Mouse (Mus musculus) heart, embryonic 14.5 days (tissue): ENCODE results near the gene Bcas3. TPM values are rescaled to one million over a fixed set of nuclear protein-coding genes. Genes with fewer than 3 reads are reported as not detected.

ENCODE experiments used
- ATAC-seq: fragments of 200-750 bp; cut with Nextera tagmentation; 2 replicates; pipeline ENCODE4 v1.8.0; 2017; ENCODE audit warnings: low read depth, moderate TSS enrichment; ENCODE audit not compliant: insufficient number of reproducible peaks, insufficient read depth, low FRiP score
- H3K27ac ChIP-seq, 2 experiments: fragments of 200-500 bp in 1 of 2; fragments of 300-500 bp in 1 of 2; sonication (generic) in 1 of 2; replicated peaks in 1 of 2; 2 replicates each; pipeline ENCODE4 v1.5.1; 2012 to 2014; ENCODE audit warnings: low read depth in 2 of 2, low read length in 2 of 2, control low read depth in 1 of 2, mild to moderate bottlenecking in 1 of 2, mixed read lengths in 1 of 2; ENCODE audit not compliant: control insufficient read depth in 1 of 2, insufficient read depth in 1 of 2
- H3K27me3 ChIP-seq: fragments of 300-500 bp; sonication (generic); 2 replicates; pipeline ENCODE4 v1.6.1; 2014; ENCODE audit warnings: mild to moderate bottlenecking, low read length, control low read depth; ENCODE audit not compliant: control insufficient read depth, insufficient read depth
- H3K36me3 ChIP-seq: fragments of 300-500 bp; sonication (generic); 2 replicates; pipeline ENCODE4 v1.6.1; 2014; ENCODE audit warnings: mild to moderate bottlenecking, control low read depth, low read length, mixed read lengths; ENCODE audit not compliant: control insufficient read depth, insufficient read depth
- H3K4me1 ChIP-seq, 2 experiments: fragments of 200-500 bp in 1 of 2; fragments of 300-500 bp in 1 of 2; sonication (generic) in 1 of 2; 2 replicates each; pipeline ENCODE4 v1.6.1; 2012 to 2014; ENCODE audit warnings: low read length in 2 of 2, control low read depth in 1 of 2, mixed read lengths in 1 of 2; ENCODE audit not compliant: control insufficient read depth in 2 of 2, insufficient read depth in 2 of 2
- H3K4me2 ChIP-seq: fragments of 300-500 bp; sonication (generic); 2 replicates; pipeline ENCODE4 v1.6.1; 2014; ENCODE audit warnings: mild to moderate bottlenecking, low read length
- H3K4me3 ChIP-seq, 2 experiments: fragments of 200-500 bp in 1 of 2; fragments of 300-500 bp in 1 of 2; sonication (generic) in 1 of 2; 2 replicates each; pipeline ENCODE4 v1.5.1; 2012 to 2014; ENCODE audit warnings: low read length in 2 of 2, mild to moderate bottlenecking in 2 of 2, control low read depth in 1 of 2, low read depth in 1 of 2, moderate library complexity in 1 of 2; ENCODE audit not compliant: control insufficient read depth in 1 of 2, insufficient read depth in 1 of 2
- H3K9ac ChIP-seq: fragments of 300-500 bp; sonication (generic); 2 replicates; pipeline ENCODE4 v1.6.1; 2014; ENCODE audit warnings: mild to moderate bottlenecking, low read length
- H3K9me3 ChIP-seq: fragments of 300-500 bp; sonication (generic); 2 replicates; pipeline ENCODE4 v1.6.1; 2016; ENCODE audit warnings: low read length, control low read depth; ENCODE audit not compliant: control insufficient read depth
- WGBS: fragments of 180-500 bp; shearing (Covaris S2); extraction: QIAGEN DNeasy Blood & Tissue Kit; methylation state at CpG from one replicate; pipeline ENCODE4 v1.1.7; 2014; 5-methylcytosine and 5-hydroxymethylcytosine counted together
- polyA plus RNA-seq: library from polyadenylated mRNA; unstranded; fragments of >200 nt; fragmentation: Nextera tagmentation; extraction: Ambion mirVana; gene quantifications from 2 replicates; pipeline ENCODE4 v1.2.1, GENCODE M21; 2014

Bcas3 gene
- polyA plus RNA-seq, 1 experiment from 2014 or later: 22.5 TPM

- no peak for ATAC-seq
- H3K27me3 ChIP-seq: no peaks in the 10 kb centered on the region
- no peak overlapping the region for H3K4me3 ChIP-seq
- no peaks in the 10 kb centered on the region for H3K36me3 ChIP-seq
- H3K4me2 ChIP-seq: no peak overlapping the region
- H3K9me3 ChIP-seq: no peaks in the 10 kb centered on the region
- WGBS: 65% methylated on average over 4 of the region's 4 CpGs
- no peak overlapping the region for H3K9ac ChIP-seq
- peaks cover 0 to 4% of the 10 kb centered on the region in 2 experiments; a peak in 2 of 4 replicates for H3K4me1 ChIP-seq
- H3K27ac ChIP-seq: no peak overlapping the region
These were observed 190.3 kb downstream of the Bcas3 start for GRCm38 (mm10) chr11:85543311-85543710.

- no peak overlapping the region for H3K4me2 ChIP-seq
- ATAC-seq: no peak
- no peak overlapping the region for H3K9ac ChIP-seq
- H3K9me3 ChIP-seq: no peaks in the 10 kb centered on the region
- peaks cover 0 to 6% of the 10 kb centered on the region in 2 experiments; a peak in 2 of 4 replicates for H3K4me1 ChIP-seq
- no peaks in the 10 kb centered on the region for H3K27me3 ChIP-seq
- H3K27ac ChIP-seq: no peak overlapping the region
- 86% methylated on average over 5 of the region's 5 CpGs for WGBS
- H3K4me3 ChIP-seq: no peak overlapping the region
- no peaks in the 10 kb centered on the region for H3K36me3 ChIP-seq
These were observed 192.6 kb downstream of the Bcas3 start for GRCm38 (mm10) chr11:85545602-85546001.

GRCm38 (mm10) chr11:85547966-85548365 is 195.0 kb downstream of the Bcas3 start:
- H3K27me3 ChIP-seq: no peaks in the 10 kb centered on the region

GRCm38 (mm10) chr11:85549651-85550050 is 196.7 kb downstream of the Bcas3 start:
- ATAC-seq: no peak
- H3K9me3 ChIP-seq: no peaks in the 10 kb centered on the region
- 74% methylated on average over 3 of the region's 3 CpGs for WGBS

More at GRCm38 (mm10) chr11:85547966-85548365, 195.0 kb downstream of the Bcas3 start:
- no peak overlapping the region for H3K4me3 ChIP-seq
- no peak overlapping the region for H3K27ac ChIP-seq
- no peak overlapping the region for H3K9ac ChIP-seq
- no peaks in the 10 kb centered on the region for H3K36me3 ChIP-seq
- H3K9me3 ChIP-seq: no peaks in the 10 kb centered on the region
- H3K4me2 ChIP-seq: no peak overlapping the region
- no peak; the same call in 1 of the 2 replicates for ATAC-seq
- WGBS: 23% methylated on average over 6 of the region's 6 CpGs
- H3K4me1 ChIP-seq: peaks cover 0 to 6% of the 10 kb centered on the region in 2 experiments; a peak in 2 of 4 replicates

GRCm38 (mm10) chr11:85555066-85555465 is 202.1 kb downstream of the Bcas3 start:
- H3K4me1 ChIP-seq: peaks cover 2 to 4% of the 10 kb centered on the region in 2 experiments; a peak in 1 of 4 replicates
- H3K27me3 ChIP-seq: no peaks in the 10 kb centered on the region
- 24% methylated on average over 1 of the region's 1 CpGs for WGBS
- H3K4me2 ChIP-seq: no peak overlapping the region
- no peak overlapping the region for H3K4me3 ChIP-seq
- no peaks in the 10 kb centered on the region for H3K9me3 ChIP-seq
- H3K27ac ChIP-seq: no peak overlapping the region
- no peak for ATAC-seq
- no peaks in the 10 kb centered on the region for H3K36me3 ChIP-seq
- H3K9ac ChIP-seq: no peak overlapping the region

More at GRCm38 (mm10) chr11:85549651-85550050, 196.7 kb downstream of the Bcas3 start:
- H3K36me3 ChIP-seq: no peaks in the 10 kb centered on the region
- no peak overlapping the region for H3K27ac ChIP-seq
- no peaks in the 10 kb centered on the region for H3K27me3 ChIP-seq
- no peak overlapping the region for H3K9ac ChIP-seq
- H3K4me2 ChIP-seq: no peak overlapping the region
- H3K4me1 ChIP-seq: peaks cover 0 to 6% of the 10 kb centered on the region in 2 experiments; a peak in 2 of 4 replicates
- H3K4me3 ChIP-seq: no peak overlapping the region

- Histone ChIP-seq H3K36me3 (no peaks in the 10 kb centered on the region), H3K4me1 (peaks cover 2 to 4% of the 10 kb centered on the region in 2 experiments; a peak in 1 of 4 replicates), H3K27ac (no peak overlapping the region), H3K4me3 (no peak overlapping the region), H3K9ac (no peak overlapping the region), H3K9me3 (no peaks in the 10 kb centered on the region), H3K27me3 (no peaks in the 10 kb centered on the region), H3K4me2 (no peak overlapping the region)
- 67% methylated on average over 2 of the region's 2 CpGs for WGBS
- no peak for ATAC-seq
These were observed 202.8 kb downstream of the Bcas3 start for GRCm38 (mm10) chr11:85555721-85556120.

GRCm38 (mm10) chr11:85565068-85565467 is 212.1 kb downstream of the Bcas3 start:
- Histone ChIP-seq H3K4me2 (no peak overlapping the region), H3K9ac (no peak overlapping the region), H3K4me3 (no peak overlapping the region), H3K27me3 (no peaks in the 10 kb centered on the region), H3K27ac (no peak overlapping the region), H3K9me3 (no peaks in the 10 kb centered on the region), H3K36me3 (0 out of 2 replicates have a peak, but pooled peaks cover 3% of the 10 kb centered on the region), H3K4me1 (no peaks in the 10 kb centered on the region)
- WGBS: 67% methylated on average over 2 of the region's 2 CpGs
- ATAC-seq: no peak

- Histone ChIP-seq H3K27me3 (no peaks in the 10 kb centered on the region), H3K4me1 (peaks cover 13 to 45% of the 10 kb centered on the region in 2 experiments), H3K27ac (peak overlapping the region; percentile 28 to 86), H3K4me2 (no peak overlapping the region; the same call in 1 of the 2 replicates), H3K36me3 (no peaks in the 10 kb centered on the region), H3K9me3 (no peaks in the 10 kb centered on the region), H3K4me3 (no peak overlapping the region), H3K9ac (0 out of 2 replicates have a peak overlapping the region, but pooled peaks have one; percentile 12)
- WGBS: 25% methylated on average over 3 of the region's 3 CpGs
- ATAC-seq: no peak
These were observed 218.1 kb downstream of the Bcas3 start for GRCm38 (mm10) chr11:85571040-85571439.
